Mouse (Mus musculus): ENCODE measurements at regions not wholly inside any gene's neighbourhood (a gene's known extent, or its start where the extent isn't known, plus 50 kb on each side); places are given as distances from the start of the nearest gene placed in this dataset.

- TF ChIP-seq POLR2A (IDR thresholded peaks at IDR 0.05; ENCODE audit: borderline replicate concordance, extremely low read depth, insufficient read depth, insufficient read length, poor library complexity, severe bottlenecking) (no peak), CTCF (IDR thresholded peaks at IDR 0.05; ENCODE audit: borderline replicate concordance, extremely low read depth, insufficient read depth, insufficient read length) (no peak)
Measured at GRCm38 (mm10) chr6:112202120-112202519, 71.4 kb upstream of the Lmcd1 start.

Data from brain, embryonic 14.5 days (tissue).